Mouse (Mus musculus) T-helper 1 cell (primary cell): Measurements from ENCODE around the gene Ptprn.

Experiments
- in situ Hi-C: fragments of 300-600 bp; cut with MboI, MseI; formaldehyde crosslinking; loops from one replicate; pipeline ENCODE4 v1.15.1; 2025; ENCODE audit warnings: high pct_unique_total_duplicates

Gene Ptprn

DNA sequence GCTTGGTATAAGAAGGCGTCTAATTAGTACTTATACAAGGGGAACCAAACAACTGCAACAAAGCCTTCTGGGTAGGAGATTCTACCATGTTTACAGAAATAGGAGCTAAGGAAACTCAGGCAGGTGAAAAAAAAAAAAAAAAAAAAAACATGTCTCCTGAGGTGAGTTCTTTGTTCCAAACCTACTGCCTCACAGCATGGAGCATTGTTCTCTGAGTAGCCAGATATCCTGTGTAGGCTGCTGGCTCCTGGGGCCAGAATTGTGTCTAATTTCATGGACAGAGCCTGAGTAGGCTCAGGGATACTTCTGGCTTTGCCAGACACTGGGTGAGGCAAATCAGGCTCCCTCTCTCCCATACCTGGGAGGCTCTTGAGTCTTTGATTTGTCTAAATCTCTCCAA, 36.6 kb downstream of the Ptprn start:
- in situ Hi-C loops, result no loop called here

DNA sequence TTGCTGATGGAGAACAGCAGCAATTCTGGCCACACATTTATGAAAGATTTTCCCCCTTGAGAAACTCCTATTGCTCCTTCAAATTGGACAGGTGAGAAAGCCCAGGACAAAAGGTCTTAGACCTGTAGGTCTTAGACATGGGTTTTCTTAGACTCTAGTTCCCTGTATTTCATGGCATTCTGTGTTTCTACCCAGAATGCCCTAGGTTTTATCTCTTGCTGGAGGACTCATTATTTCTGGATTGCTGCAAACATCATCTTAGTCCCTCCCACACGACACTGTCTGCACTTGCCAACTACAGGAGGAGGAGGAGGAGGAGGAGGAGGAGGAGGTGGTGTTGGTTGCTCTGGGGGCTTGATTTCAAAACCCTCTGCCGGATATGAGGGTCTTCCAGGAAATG, 38.2 kb downstream of the Ptprn start:
- in situ Hi-C loops, result no loop called here

DNA sequence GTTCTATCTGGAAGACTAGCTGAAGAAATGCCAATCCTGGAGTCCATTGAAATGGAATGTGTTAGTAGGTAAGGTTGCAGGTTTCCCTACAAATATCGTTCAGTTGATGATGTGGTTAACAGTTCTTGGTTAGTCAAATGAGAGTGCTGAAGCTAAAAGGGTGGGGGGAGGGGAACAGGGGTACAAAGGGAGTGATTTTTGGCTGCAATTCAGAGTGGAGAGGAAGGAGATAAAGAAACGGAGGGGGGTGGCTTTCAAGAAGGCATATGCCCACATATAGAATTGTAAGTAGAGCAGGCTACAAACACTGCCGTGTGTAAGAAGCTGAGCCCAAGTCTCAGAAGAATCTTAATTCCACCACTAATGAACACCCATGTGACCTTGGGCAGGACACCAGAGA, 38.8 kb downstream of the Ptprn start:
- in situ Hi-C loops, result no loop called here

DNA sequence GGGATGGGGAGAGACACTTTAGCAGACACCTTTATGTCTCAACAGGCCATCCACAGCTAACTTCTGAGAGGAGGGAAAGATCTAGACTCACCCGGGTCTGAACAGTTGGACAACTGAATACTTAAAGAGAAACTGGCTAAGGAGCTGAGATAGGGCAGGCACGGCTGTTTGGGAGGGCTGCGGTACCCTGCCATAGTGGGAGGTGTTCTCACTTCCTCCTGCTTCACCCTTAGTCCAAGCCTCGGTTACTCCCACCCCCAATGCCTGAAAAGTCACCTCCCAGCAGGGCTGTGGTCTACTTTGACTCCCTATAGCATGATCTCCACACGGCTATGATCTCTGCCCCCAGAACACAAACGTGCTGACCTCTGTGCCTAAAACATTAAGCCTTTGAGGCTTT, 40.8 kb downstream of the Ptprn start:
- in situ Hi-C loops, result no loop called here

DNA sequence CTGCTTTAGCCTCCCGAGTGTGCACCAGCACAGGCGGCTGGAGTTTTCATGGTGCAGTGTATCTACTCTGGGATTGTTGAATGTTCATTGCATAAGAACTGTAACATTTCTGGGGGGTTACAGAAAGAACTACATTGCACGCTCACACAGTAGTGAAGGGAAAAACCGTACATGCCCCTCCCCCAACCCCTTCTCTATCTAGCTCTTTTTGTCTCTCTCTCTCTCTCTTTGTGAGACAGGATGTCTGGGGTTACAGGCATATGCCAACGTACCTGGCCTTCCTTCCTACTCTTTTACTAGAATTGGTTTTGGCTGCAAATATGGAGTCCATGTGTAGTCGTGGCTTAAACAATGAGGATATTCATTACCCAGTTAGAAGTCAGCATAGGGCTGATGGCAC, 41.4 kb downstream of the Ptprn start:
- in situ Hi-C loops, result no loop called here

DNA sequence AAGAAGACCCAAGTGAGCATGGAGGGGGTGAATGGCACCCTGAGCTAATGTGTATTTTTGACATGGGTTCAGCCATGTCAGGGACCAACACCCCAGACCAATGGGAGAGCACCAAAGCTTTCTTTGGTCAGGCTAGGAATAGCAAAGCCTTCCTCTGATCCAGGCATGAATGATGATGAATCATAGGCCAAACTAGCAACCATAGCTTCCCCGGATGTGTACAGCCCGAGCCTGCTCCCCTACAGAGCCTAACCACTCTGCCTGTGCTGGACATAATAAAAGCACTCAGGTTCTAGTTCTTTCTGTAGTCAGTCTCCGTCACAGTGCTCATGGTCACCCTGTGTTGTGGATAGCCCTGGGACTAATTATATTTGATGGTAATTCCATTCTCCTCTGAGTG, 42.8 kb downstream of the Ptprn start:
- in situ Hi-C loops, result no loop called here

DNA sequence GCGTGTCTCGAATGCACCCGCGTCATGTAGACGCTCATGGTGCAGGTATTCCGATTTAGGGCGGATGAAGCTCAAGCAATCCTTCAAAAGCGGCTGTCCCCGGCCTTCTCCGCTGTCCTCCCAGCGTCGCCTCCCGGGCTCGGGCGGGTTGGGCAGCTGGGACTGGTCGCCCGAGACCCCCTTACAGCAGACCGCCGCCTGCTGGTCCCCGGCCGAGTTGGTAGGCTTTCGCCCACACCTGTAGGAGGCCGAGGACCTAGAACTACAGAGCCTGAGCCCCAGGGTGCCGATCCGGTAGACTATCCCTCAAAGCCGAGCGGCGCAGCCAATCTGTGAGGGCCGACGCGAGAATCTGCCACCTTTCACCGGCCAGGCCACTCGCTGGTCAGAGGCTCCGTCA, 44.8 kb downstream of the Ptprn start, which contains the start of gene Tuba4a:
Gene Tuba4a (minus strand): TSS at position 335 of the 400 bp plus-strand sequence.
- in situ Hi-C loops, result loop anchor here (5.0 kb wide), 1 partner anchor 98 kb away; the partner anchor contains the start of gene Dnpep

DNA sequence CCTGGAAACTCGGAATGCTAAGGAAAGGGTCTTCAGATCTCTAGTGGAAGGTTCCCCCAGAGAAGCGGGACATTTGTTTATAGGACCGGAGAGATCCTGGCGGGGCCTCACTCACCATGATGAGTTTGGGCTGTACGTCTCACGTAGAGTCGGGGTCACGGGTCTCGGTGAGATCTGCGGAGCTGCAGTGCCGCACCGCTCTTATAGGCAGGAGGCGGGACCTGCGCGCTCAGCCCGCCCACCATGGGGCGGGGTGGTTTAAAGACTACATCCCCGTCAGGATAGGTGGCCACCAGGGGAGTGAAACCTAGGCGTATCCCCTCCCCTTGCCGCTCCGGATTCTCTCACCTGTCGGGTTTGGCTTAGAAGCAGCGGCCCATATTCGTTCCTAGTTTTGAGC, 45.2 kb downstream of the Ptprn start:
- in situ Hi-C loops, result loop anchor here (5.0 kb wide), 1 partner anchor 98 kb away; the partner anchor contains the start of gene Dnpep

DNA sequence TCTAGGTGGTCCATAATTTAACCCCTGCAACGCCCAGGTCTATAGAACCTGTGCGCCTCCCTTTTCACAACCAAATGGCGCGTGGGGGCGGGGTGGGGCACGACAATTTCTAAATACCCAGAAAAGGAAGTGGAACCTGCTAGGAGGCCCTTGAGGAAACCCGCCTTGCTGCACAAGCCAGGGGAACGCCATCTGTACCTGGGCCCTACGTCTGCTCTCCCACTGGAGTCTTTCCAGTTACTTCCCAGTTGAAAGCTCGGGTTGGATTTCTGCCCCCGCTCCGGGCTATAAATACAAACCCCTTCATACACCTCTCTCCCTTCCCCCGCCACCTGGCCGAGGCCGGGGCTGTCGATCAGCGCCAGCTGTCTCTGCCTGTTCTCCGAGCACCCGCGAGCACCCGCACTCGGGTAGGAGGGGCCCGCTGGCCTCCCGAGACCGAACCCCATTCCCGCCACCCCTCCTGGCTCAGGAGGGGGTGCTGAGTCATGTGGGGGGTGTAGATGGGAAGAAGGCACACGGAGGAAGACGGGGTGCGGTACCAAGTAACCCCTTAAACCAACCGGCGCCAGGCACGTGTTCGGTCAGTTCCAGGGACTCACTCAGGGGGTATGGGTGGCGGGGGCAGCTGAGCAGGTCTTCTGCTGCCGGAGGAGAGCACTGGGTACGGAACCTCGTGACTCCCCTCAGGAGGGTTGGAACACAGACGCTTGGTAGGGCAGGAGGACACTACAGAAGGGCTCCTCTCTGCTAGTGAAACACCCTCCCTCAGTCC, 45.9 kb downstream of the Ptprn start:
- in situ Hi-C loops, result loop anchor here (5.0 kb wide), 1 partner anchor 99 kb away; the partner anchor contains the start of gene Dnpep

DNA sequence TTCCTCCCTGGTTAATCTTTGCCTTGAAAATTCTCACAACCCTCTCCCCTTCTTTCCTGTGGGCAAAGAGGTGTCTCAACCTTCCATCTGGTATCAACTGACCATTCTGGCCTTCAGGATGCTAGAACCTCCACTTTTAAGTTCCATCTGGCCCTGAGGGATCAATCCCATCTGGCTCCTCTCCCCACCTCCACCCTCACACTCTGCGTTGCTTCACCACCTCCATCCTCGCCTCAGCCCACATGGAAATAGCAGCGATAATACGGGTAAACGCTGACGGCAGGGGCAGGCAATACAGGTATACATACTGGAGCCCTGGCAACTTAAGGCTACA, 46.4 kb downstream of the Ptprn start:
- in situ Hi-C loops, result loop anchor here (5.0 kb wide), 1 partner anchor 99 kb away; the partner anchor contains the start of gene Dnpep

DNA sequence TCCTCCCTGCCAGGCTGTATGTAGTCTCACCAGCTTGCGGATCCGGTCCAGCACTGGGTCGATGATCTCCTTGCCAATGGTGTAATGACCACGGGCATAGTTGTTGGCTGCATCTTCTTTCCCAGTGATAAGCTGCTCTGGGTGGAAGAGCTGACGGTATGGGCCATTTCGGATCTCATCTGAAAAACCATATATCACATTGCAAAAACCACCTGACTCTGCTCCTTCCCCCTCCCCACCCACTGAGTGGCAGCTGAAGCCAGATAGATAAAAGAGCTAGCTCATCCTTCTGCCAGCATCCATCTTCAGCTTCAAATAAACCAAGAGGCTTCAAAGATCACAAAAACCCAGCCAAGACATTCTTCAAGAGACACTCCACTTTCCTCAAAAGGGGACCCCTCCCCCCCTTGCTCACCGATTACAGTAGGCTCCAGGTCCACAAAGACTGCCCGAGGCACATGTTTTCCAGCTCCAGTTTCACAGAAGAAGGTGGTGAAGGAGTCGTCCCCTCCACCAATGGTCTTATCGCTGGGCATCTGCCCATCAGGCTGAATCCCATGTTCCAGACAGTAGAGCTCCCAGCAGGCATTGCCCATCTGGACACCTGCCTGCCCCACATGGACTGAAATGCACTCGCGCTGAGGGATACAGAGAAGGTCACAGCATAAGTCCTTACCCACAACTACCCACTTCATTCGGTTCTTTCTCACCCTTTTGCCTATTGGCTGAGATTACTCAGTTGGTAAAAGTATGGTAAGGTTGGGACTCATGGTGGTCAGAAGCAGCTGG, 47.3 kb downstream of the Ptprn start:
- in situ Hi-C loops, result loop anchor here (5.0 kb wide), 1 partner anchor 100 kb away; the partner anchor contains the start of gene Dnpep

DNA sequence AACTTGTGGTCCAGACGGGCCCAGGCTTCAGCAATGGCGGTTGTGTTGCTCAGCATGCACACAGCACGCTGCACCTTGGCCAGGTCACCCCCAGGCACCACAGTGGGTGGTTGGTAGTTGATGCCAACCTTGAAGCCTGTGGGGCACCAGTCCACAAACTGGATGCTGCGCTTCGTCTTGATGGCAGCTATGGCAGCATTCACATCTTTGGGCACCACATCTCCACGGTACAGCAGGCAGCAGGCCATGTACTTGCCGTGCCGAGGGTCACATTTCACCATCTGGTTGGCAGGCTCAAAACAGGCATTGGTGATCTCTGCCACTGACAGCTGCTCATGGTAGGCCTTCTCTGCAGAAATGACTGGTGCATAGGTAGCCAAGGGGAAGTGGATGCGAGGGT, 48.5 kb downstream of the Ptprn start:
- in situ Hi-C loops, result loop anchor here (5.0 kb wide), 1 partner anchor 102 kb away; the partner anchor contains the start of gene Dnpep

DNA sequence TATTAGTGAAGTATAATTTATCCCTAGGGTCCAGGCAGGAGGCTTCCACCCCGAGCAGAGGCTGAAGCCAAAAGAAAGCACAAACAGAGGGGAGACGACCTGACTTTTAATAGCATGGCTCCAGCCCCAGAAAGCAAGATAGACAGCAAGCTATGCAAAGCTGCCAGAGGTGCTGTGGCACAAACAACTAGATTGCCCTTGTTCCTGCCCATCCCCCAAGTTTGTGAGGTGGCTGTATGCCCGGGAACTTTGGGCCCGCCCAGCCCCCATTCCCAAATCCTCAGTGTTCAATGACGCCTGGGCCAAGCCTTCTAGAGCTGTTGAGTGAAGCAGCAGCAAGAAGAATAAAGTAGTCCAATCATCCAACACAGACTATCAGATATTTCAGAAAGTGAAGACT, 49.4 kb downstream of the Ptprn start:
- in situ Hi-C loops, result loop anchor here (5.0 kb wide), 1 partner anchor 102 kb away; the partner anchor contains the start of gene Dnpep

DNA sequence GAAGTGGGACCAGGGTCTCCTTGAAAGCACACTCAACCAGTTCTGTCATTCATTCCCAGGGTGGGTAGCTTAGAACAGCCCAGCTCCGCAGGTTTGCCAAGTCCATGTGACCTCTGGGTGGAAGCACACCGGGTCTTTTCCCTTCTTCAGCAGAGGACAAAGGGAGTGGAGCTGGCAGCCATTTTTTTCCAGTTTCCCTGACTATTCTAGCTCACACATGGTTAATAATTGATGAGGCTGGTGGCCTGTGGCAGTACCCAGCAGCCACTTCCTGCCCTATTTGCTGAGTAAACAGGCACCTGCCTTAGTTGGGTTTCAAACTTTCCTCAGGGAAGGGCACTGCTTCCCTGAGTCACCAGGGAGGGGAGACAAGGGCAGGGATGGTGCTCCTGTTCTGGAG, 49.9 kb downstream of the Ptprn start:
- in situ Hi-C loops, result no loop called here

DNA sequence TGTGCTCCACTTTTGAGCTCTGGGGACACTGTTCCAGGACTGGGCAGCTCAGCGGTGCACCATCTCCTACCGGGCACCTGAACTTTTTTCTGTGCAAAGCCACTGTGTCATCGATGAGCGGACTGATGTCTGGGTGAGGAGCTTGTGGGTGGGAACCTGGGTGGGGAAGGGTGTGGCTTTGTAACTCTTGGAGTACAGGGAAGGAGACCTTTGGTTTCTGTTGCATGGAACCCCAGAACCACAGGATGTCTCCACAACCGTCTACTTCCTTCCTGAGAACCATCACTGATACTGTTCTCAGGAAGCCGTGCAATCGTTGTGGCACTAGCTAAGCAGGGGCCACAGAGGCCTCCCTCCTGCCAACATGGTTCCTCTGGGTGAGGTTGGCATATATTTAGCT, 51.2 kb downstream of the Ptprn start:
- in situ Hi-C loops, result no loop called here

DNA sequence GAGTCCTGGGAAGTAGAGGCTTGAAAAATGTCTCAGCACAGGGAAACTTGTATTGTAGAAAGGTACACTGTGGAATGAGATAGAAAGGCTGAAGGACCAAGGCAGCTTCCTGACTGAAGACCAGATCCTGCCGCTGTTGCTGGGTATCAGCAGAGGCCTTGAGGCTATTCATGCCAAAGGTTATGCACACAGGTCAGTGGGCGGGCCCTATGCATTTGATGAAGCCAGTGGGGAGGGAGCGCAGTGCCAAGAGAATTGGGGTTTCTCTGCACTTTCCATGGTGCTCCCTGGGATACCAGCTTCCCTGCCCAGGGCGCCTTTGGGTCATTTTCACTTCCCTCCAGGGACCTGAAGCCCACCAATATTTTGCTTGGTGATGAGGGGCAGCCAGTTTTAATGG, 51.8 kb downstream of the Ptprn start:
- in situ Hi-C loops, result no loop called here

DNA sequence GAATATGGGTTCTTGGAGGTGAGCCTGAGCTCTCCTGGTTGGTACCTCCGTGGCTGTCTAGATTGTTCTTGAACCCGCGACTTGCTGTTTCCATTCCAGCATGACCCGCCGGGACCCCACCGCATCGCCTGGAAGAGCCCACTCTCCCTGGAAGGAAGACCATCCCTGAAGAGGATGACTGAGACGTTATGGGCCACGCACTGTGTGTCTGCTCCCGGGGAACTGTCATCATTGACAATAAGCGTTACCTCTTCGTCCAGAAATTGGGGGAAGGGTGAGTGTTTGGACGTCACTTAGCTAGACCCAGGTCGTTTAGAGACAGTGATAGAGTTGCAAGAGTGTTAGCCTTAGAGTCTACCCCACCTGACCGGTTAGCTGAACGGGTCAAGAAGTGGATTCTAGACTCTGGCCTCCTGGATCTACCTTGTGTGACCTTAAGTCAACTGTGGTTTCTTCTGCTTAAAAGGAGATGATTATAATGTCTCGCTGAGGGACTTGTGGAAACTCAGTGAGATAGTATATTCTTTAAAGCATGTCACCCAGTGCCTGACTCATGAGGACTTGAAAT, 53.1 kb downstream of the Ptprn start:
- in situ Hi-C loops, result no loop called here

DNA sequence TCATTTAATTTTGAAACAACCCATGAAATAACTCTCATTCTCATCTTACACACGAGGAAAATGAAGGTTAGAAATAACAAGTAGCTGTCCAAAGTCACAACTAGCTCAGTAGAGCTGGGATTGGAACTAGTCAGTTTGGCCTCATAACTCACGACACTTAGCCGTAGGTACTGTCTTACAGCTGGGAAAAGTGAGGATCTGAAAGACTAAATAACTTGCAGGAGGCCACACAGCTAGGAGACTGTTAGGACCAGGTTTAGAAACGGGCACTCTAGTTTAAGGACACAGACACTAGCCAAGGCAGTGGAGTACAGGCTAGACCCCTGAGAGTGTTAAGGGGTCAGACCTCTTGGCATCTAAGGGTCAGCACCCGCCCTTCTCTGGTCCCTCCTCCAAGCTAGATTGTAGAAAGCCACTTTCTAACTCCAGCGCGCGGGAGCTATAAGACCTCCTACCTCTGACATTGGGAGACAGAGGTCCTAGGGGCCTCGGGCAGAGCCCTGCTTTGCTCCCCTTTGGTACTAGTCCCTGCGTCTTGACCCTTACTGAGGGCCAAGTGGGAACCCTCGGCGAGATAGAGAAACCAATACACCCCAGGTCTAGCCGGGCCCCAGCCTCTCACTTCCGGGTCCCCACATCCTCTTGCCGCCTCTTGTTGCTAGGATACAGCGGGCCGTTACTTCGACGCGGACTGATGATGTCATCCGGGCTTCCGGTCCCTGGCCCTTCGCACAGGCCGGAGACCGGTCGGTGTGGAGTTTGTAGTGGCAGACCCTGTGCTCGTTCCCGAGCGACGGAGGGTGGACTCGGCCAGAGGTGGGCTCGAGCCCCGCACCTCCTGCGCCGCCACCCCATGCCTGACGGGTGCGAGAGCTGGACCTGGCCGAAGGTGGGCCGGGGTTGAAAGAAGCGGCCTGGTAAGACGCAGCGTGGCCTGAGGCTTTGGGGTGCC, 53.9 kb downstream of the Ptprn start, which contains the start of the genes Glb1l and Stk16:
Gene Glb1l (minus strand): TSS at position 678 of the 952 bp plus-strand sequence.
Gene Stk16 (plus strand): TSS at position 703 of the 952 bp plus-strand sequence.
- in situ Hi-C loops, result no loop called here

DNA sequence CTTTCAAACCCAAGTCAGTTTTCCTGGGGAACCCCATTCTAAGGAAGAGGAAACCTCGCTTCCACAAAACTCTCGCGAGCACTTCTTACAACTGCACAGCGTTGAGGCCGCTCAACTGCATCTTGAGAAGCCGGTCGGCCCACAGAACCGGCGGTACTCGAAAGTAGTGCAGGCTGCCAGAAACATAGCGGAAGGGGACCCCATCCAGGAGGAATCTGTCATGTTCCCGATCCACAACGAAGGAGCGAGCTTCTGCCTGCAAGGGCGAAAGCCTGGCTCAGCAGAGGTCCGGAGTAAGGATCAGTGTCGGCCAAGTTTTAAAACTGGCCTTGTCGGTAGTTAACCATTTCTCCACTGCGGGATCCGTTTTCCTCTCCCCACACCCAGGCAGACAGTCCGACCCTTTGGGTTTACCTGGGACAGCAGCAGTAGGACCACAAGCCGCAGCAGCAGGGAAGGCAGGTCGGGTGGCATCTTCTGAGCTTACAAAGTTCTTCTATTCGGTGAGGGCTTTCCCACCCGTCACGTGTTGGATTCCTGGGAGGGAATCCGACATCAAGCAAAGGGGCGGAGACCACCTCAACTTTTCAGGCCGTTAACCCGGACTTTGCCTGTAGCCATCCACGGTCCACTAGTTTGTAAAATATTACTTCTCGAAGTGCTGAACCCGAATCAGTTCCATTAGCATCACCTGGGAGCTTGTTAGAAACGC, 55.2 kb downstream of the Ptprn start:
- in situ Hi-C loops, result no loop called here

DNA sequence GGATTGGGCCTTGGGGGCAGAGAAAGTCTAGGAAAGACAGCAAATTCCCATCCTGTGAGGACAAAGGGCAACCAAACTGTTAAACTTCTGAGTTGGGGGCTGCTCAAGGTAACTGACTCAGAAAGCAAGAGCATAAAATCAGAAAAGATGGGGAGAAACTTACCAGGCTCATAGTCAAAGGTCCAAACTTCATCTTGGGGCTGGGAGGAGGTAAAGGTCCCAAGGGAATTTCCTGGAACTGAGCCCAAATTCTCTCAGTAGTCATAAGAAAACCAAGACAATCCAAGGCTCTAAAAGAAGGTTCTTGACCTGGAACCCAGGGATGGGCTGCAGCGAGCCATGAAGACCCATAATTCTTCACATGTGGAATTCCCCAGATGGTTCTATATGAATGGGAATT, 63.1 kb downstream of the Ptprn start:
- in situ Hi-C loops, result no loop called here
